Mouse (Mus musculus): ENCODE data around the gene Gata2. TPM values are rescaled to one million over a fixed set of nuclear protein-coding genes. Genes with fewer than 3 reads are reported as not detected.
A peak's percentile ranks its signal among the peaks of the same experiment; 100 is the strongest.

The Gata2 gene
- polyA plus RNA-seq, 1 experiment from 2014 or later, result 15.0 TPM

DNA sequence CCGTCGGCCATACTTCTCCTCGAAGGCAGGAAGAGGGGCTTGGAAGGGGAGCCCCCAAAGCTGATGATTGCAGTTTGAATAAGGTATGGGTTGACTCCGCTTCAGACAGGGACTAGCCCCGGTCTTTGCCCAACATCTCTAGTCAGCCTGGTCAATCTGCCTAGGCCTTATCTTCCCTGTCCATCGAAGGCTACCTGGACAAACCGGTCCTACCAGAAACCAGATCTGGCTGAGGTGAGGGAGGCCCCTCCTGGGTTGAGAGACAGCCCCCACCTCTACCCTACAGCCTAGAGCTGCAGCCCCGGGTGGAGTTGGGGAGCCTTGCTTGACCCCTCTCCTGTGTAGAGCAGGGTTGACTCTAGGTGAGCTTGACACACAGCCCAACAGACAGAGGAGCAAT, 40.3 kb downstream of the Gata2 start:
- 82% methylated on average over 8 of the region's 8 CpGs for WGBS
- H3K4me1 ChIP-seq (ENCODE audit: control insufficient read depth, insufficient read depth, low read length), result peaks cover 6% of the 10 kb centered on the region; the same call in 1 of the 2 replicates

DNA sequence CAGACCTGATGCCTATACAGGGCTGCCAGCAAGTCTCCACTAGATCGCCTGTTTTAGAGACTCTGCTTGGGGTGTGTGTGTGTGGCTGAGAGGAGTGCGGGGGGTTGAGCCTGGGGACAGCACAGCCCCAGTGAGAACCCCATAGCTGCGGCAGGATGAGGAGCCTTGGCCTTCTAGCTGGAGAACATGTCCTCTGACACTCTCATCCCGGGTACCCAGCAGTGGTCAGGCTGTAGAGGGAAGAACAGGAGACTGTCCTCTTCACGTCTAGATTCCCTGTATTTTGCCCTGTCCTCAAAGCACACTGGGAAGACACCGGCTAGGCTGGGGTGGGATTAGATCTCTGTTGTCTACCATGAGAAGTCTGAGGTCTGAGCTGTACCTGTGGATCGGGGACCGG, 41.8 kb downstream of the Gata2 start:
- Histone ChIP-seq H3K4me2 (ENCODE audit: low read length) (no peak overlapping the region), H3K27me3 (ENCODE audit: control insufficient read depth, insufficient read depth, low read depth, low read length) (peaks cover 7% of the 10 kb centered on the region), H3K4me1 (ENCODE audit: control insufficient read depth, insufficient read depth, low read length) (peaks cover 6% of the 10 kb centered on the region; the same call in 1 of the 2 replicates), H3K36me3 (ENCODE audit: control insufficient read depth, insufficient read depth, low read length) (no peaks in the 10 kb centered on the region), H3K9ac (ENCODE audit: low read depth, low read length) (no peak overlapping the region; the same call in 1 of the 2 replicates), H3K9me3 (replicated peaks; ENCODE audit: control insufficient read depth, low read length, poor library complexity, severe bottlenecking) (no peaks in the 10 kb centered on the region), H3K4me3 (ENCODE audit: low read depth, low read length) (no peak overlapping the region), H3K27ac (ENCODE audit: low read length) (no peak overlapping the region)
- 0 out of 2 replicates have a peak, but pooled peaks have one; percentile 5 for ATAC-seq
- 21% methylated on average over 8 of the region's 8 CpGs for WGBS

More for the DNA sequence above, 40.3 kb downstream of the Gata2 start:
- no peaks in the 10 kb centered on the region for H3K36me3 ChIP-seq (ENCODE audit: control insufficient read depth, insufficient read depth, low read length)
- H3K9me3 ChIP-seq (replicated peaks; ENCODE audit: control insufficient read depth, low read length, poor library complexity, severe bottlenecking), result no peaks in the 10 kb centered on the region
- no peak overlapping the region for H3K27ac ChIP-seq (ENCODE audit: low read length)
- no peak overlapping the region for H3K4me2 ChIP-seq (ENCODE audit: low read length)
- no peak for ATAC-seq
- peaks cover 7% of the 10 kb centered on the region for H3K27me3 ChIP-seq (ENCODE audit: control insufficient read depth, insufficient read depth, low read depth, low read length)
- H3K9ac ChIP-seq (ENCODE audit: low read depth, low read length), result no peak overlapping the region
- no peak overlapping the region for H3K4me3 ChIP-seq (ENCODE audit: low read depth, low read length)

DNA sequence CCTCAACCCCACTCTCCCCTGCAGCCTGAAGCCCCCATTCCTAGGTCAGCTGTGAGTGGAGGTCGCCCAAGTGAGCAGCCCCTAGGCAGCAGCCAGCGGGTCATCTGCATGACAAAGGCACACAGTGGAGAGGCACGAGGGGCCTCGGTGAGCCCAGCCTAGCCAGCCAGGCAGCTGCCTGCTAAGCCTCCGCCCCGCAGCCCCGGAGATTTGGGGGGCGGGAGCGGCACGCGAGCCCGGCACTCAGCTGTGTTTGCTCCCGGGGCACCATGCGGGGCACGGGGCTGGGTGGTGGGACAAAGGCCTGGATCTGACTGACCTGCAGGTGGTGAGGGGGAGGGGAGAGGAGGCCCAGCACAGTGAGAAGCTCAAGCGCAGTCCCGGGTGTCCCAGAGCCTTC, 42.3 kb downstream of the Gata2 start:
- peak overlapping the region; percentile 35; the same call in 1 of the 2 replicates for H3K9ac ChIP-seq (ENCODE audit: low read depth, low read length)
- peak; percentile 64 for ATAC-seq

GRCm38 (mm10) chr6:88236513-88236912, 42.8 kb downstream of the Gata2 start:
- H3K4me1 ChIP-seq (ENCODE audit: control insufficient read depth, insufficient read depth, low read length), result peaks cover 6% of the 10 kb centered on the region; the same call in 1 of the 2 replicates
- H3K27me3 ChIP-seq (ENCODE audit: control insufficient read depth, insufficient read depth, low read depth, low read length), result peaks cover 7% of the 10 kb centered on the region
- H3K36me3 ChIP-seq (ENCODE audit: control insufficient read depth, insufficient read depth, low read length), result no peaks in the 10 kb centered on the region
- no peaks in the 10 kb centered on the region for H3K9me3 ChIP-seq (replicated peaks; ENCODE audit: control insufficient read depth, low read length, poor library complexity, severe bottlenecking)
- H3K4me3 ChIP-seq (ENCODE audit: low read depth, low read length), result no peak overlapping the region
- H3K27ac ChIP-seq (ENCODE audit: low read length), result no peak overlapping the region
- ATAC-seq, result no peak
- no peak overlapping the region; the same call in 1 of the 2 replicates for H3K4me2 ChIP-seq (ENCODE audit: low read length)
- H3K9ac ChIP-seq (ENCODE audit: low read depth, low read length), result no peak overlapping the region
- WGBS, result 9% methylated on average over 7 of the region's 7 CpGs

More for the DNA sequence above, 42.3 kb downstream of the Gata2 start:
- Histone ChIP-seq H3K36me3 (ENCODE audit: control insufficient read depth, insufficient read depth, low read length) (no peaks in the 10 kb centered on the region), H3K4me2 (ENCODE audit: low read length) (peak overlapping the region; percentile 39), H3K4me3 (ENCODE audit: low read depth, low read length) (no peak overlapping the region), H3K27me3 (ENCODE audit: control insufficient read depth, insufficient read depth, low read depth, low read length) (peaks cover 7% of the 10 kb centered on the region), H3K4me1 (ENCODE audit: control insufficient read depth, insufficient read depth, low read length) (peaks cover 6% of the 10 kb centered on the region; the same call in 1 of the 2 replicates), H3K9me3 (replicated peaks; ENCODE audit: control insufficient read depth, low read length, poor library complexity, severe bottlenecking) (no peaks in the 10 kb centered on the region), H3K27ac (ENCODE audit: low read length) (no peak overlapping the region)
- 2% methylated on average over 17 of the region's 17 CpGs for WGBS

GRCm38 (mm10) chr6:88242604-88243003, 48.9 kb downstream of the Gata2 start:
- 1% methylated on average over 15 of the region's 15 CpGs for WGBS
- no peak overlapping the region for H3K27ac ChIP-seq (ENCODE audit: low read length)
- no peak overlapping the region for H3K9ac ChIP-seq (ENCODE audit: low read depth, low read length)
- no peaks in the 10 kb centered on the region for H3K9me3 ChIP-seq (replicated peaks; ENCODE audit: control insufficient read depth, low read length, poor library complexity, severe bottlenecking)
- H3K4me3 ChIP-seq (ENCODE audit: low read depth, low read length), result no peak overlapping the region
- peak; percentile 72; the same call in 1 of the 2 replicates for ATAC-seq
- no peaks in the 10 kb centered on the region; the same call in 1 of the 2 replicates for H3K27me3 ChIP-seq (ENCODE audit: control insufficient read depth, insufficient read depth, low read depth, low read length)
- H3K4me1 ChIP-seq (ENCODE audit: control insufficient read depth, insufficient read depth, low read length), result no peaks in the 10 kb centered on the region
- H3K36me3 ChIP-seq (ENCODE audit: control insufficient read depth, insufficient read depth, low read length), result no peaks in the 10 kb centered on the region
- H3K4me2 ChIP-seq (ENCODE audit: low read length), result no peak overlapping the region

- H3K27me3 ChIP-seq (ENCODE audit: control insufficient read depth, insufficient read depth, low read depth, low read length), result no peaks in the 10 kb centered on the region
- 92% methylated on average over 1 of the region's 1 CpGs for WGBS
- H3K27ac ChIP-seq (ENCODE audit: low read length), result no peak overlapping the region
- no peaks in the 10 kb centered on the region for H3K9me3 ChIP-seq (replicated peaks; ENCODE audit: control insufficient read depth, low read length, poor library complexity, severe bottlenecking)
- H3K9ac ChIP-seq (ENCODE audit: low read depth, low read length), result no peak overlapping the region
- no peak overlapping the region for H3K4me2 ChIP-seq (ENCODE audit: low read length)
- no peak overlapping the region for H3K4me3 ChIP-seq (ENCODE audit: low read depth, low read length)
- no peaks in the 10 kb centered on the region for H3K4me1 ChIP-seq (ENCODE audit: control insufficient read depth, insufficient read depth, low read length)
- no peaks in the 10 kb centered on the region for H3K36me3 ChIP-seq (ENCODE audit: control insufficient read depth, insufficient read depth, low read length)
- no peak for ATAC-seq
These were observed 55.5 kb downstream of the Gata2 start for GRCm38 (mm10) chr6:88249231-88249630.

DNA sequence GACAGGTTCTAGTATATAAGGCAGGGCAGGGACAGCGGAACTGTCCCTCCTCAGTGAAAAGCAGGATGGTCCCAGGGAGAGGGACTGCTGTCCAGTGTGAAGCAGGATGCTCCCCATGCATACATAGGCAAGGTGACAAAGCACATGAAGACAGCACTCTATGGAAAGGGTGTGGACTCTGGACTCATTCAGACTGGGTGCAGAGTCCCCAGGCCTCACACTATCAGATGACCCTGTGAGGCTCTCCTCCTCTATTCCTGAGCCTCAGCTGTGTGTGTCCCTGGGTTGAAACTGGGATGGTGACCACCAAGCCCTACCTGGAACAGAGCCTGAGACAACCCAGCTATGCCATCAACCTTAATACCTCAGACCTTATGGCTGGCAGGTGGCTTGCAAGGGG, 57.7 kb downstream of the Gata2 start:
- Histone ChIP-seq H3K9ac (ENCODE audit: low read depth, low read length) (no peak overlapping the region), H3K4me2 (ENCODE audit: low read length) (no peak overlapping the region), H3K4me3 (ENCODE audit: low read depth, low read length) (no peak overlapping the region), H3K36me3 (ENCODE audit: control insufficient read depth, insufficient read depth, low read length) (no peaks in the 10 kb centered on the region), H3K27me3 (ENCODE audit: control insufficient read depth, insufficient read depth, low read depth, low read length) (no peaks in the 10 kb centered on the region), H3K4me1 (ENCODE audit: control insufficient read depth, insufficient read depth, low read length) (no peaks in the 10 kb centered on the region), H3K27ac (ENCODE audit: low read length) (no peak overlapping the region), H3K9me3 (replicated peaks; ENCODE audit: control insufficient read depth, low read length, poor library complexity, severe bottlenecking) (no peaks in the 10 kb centered on the region)
- 88% methylated on average over 1 of the region's 1 CpGs for WGBS
- no peak for ATAC-seq

DNA sequence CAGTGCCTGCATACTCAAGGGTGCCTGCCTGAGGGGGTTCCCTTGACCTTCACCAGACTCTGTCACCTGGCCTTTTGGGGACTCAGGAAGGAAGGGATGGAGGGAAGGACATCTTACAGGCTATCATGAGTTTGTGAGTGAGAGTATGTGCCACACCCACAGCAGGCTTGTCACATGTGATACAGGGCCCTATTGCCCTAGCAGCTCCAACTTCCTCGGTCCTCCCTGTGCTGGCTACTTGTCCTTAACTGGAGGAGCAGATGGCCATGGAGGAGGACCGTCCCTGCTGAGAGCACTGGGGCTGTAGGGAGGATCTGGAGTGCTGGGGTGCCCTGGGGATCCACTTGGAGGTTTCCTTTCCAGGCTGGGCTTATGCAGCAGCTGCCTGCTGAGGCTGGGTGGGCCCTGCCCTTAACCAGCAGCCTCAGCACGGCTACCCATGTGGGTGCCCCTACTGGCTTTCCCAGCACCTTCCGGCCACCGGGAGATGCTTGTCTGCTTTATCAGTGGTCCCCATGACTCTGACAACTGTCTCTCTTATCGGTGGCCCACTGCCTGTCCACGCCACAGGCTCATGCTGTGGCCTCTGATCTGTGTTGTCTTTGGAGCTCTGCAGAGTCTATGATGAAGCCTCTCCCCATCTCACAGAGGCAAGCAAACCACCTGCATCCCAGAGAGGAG, 58.2 kb downstream of the Gata2 start:
- H3K4me2 ChIP-seq (ENCODE audit: low read length), result no peak overlapping the region
- ATAC-seq, result no peak
- H3K27ac ChIP-seq (ENCODE audit: low read length), result no peak overlapping the region
- H3K36me3 ChIP-seq (ENCODE audit: control insufficient read depth, insufficient read depth, low read length), result no peaks in the 10 kb centered on the region
- no peak overlapping the region for H3K9ac ChIP-seq (ENCODE audit: low read depth, low read length)
- no peak overlapping the region for H3K4me3 ChIP-seq (ENCODE audit: low read depth, low read length)
- 80% methylated on average over 7 of the region's 7 CpGs for WGBS
- H3K9me3 ChIP-seq (replicated peaks; ENCODE audit: control insufficient read depth, low read length, poor library complexity, severe bottlenecking), result no peaks in the 10 kb centered on the region
- no peaks in the 10 kb centered on the region for H3K4me1 ChIP-seq (ENCODE audit: control insufficient read depth, insufficient read depth, low read length)
- no peaks in the 10 kb centered on the region for H3K27me3 ChIP-seq (ENCODE audit: control insufficient read depth, insufficient read depth, low read depth, low read length)

- Histone ChIP-seq H3K9me3 (replicated peaks; ENCODE audit: control insufficient read depth, low read length, poor library complexity, severe bottlenecking) (no peaks in the 10 kb centered on the region), H3K9ac (ENCODE audit: low read depth, low read length) (no peak overlapping the region), H3K27me3 (ENCODE audit: control insufficient read depth, insufficient read depth, low read depth, low read length) (no peaks in the 10 kb centered on the region), H3K4me2 (ENCODE audit: low read length) (no peak overlapping the region), H3K36me3 (ENCODE audit: control insufficient read depth, insufficient read depth, low read length) (no peaks in the 10 kb centered on the region), H3K27ac (ENCODE audit: low read length) (no peak overlapping the region), H3K4me3 (ENCODE audit: low read depth, low read length) (no peak overlapping the region), H3K4me1 (ENCODE audit: control insufficient read depth, insufficient read depth, low read length) (no peaks in the 10 kb centered on the region)
- no peak for ATAC-seq
- 84% methylated on average over 6 of the region's 6 CpGs for WGBS
These were observed 60.4 kb downstream of the Gata2 start for GRCm38 (mm10) chr6:88254082-88254481.

Data from midbrain, embryonic 16.5 days (tissue).